Mouse (Mus musculus) erythroid progenitor cell, adult 5-6 weeks (primary cell): ENCODE results near the gene Gm49387. TPM values are rescaled to one million over a fixed set of nuclear protein-coding genes. Genes with fewer than 3 reads are reported as not detected.
A peak's percentile ranks its signal among the peaks of the same experiment; 100 is the strongest.

Experiments used
- ATAC-seq: replicated peaks from 2 replicates; pipeline ENCODE4 v1.8.0; 2016; ENCODE audit warnings: moderate number of reproducible peaks, mild to moderate bottlenecking, moderate TSS enrichment, inconsistent platforms; ENCODE audit not compliant: poor library complexity, low FRiP score, severe bottlenecking
- total RNA-seq, 2 experiments: library from RNA; stranded (forward) in 1 of 2; stranded (reverse) in 1 of 2; fragments of 150-400 nt in 1 of 2; fragments of 186-747, 209-891 nt in 1 of 2; gene quantifications; 2 replicates each; pipeline versions ENCODE4 v1.2.3 to v1.2.4; 2015 to 2017; ENCODE audit warnings: low replicate concordance in 2 of 2

Gm49387 gene
- total RNA-seq (2015; ENCODE audit: low replicate concordance) (not detected in 2 replicates), total RNA-seq (2017; ENCODE audit: low replicate concordance) (not detected in 2 replicates)

DNA sequence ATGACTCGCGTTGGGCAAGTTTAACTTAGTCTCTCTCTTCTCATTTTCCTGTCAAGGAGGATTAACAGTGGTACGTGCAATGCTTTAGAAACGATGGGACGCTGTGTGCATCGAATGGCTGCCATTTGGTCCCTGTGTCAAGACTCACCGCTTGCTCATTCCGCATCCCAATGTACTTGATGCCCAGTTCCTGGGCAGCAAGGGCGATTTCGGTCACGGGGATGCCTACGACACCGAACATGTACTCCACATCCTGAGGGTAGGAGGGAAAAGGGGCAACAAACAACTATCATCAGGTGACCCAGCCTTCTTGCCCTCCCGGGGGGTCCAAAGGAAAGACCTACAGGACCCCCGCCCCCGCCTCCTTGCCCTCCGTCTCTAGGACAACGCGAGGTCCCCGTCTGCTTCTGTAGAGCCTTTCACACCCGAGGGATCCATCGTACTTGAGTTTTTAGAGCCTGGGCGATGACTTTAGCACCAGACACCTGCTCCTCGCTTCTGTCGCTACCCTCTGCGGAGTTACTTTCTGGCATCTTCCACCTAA is at the start of gene Gm49387:
Gene Gm49387 (minus strand): TSS at position 533 of the 544 bp plus-strand sequence.
- peak; percentile 50 for ATAC-seq

DNA sequence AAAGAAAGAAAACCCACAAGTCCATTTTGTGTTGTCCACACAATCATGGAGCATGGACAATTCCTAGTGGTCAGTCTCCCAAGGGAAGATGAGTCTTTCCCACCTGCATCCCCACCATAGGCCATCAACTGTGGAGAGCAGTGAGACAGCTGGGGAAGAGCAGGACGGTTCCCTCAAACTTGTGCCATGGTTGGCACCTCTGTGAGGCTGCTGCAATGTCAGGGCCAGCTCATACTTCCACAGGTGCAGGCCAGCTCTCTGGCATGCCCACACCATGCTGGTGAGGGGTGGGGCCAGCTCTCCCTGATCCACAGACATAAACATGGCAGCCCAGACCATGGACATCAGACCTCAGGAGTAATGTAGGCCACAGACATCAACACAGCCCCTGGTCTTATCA is 45.6 kb upstream of the Gm49387 start:
- no peak for ATAC-seq

DNA sequence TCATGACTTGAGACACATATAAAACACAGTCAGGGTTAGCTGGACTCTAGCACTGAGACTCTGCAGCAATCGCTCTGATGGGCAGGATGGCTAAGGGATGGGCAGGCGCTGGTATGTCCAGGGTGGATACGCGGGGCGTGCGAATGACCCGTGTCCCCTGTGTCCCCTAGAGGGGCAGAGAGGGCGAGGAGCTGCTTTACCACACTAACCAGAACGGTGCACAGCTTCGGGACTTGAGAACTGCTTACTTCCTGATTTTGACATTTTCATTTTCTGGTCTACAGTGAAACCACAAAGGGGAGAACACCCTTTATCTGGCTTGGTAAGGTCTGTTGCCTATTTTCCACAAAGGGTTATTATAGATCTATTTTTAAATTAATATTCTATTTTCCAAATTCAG is 45.0 kb upstream of the Gm49387 start:
- ATAC-seq: no peak

DNA sequence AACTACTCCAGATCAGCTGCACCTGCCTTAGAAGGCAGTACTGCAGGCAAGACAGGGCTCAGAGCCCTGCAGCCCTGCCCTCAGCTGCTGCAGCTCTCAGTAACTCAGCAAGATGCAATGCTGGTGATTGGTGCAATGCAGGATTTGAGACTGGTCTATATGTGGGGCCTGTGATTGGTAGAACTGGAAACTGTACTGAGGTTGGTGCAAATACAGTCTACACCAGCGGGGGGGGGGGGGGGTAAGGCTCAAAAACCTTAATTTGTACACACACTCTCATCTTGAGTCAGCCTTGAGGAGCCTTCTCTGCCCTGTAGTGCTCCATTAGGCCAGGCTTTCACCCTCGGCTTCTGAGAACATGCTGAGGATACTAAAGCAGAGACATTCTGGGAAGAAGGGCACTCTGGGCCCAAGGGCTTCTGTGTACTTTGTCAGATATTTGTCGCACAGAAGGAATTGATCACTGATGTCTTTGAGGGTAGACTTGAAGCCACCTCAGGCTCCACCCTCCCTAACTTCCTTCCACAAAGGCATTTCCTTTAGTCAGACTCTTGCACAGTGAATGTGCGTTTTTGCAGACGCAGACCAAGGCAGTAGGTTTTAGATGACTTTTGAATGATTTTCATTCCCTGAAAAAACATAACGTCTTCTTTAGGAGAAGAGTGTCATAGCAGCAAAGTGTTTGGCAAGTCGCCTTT is 43.8 kb upstream of the Gm49387 start:
- no peak for ATAC-seq

DNA sequence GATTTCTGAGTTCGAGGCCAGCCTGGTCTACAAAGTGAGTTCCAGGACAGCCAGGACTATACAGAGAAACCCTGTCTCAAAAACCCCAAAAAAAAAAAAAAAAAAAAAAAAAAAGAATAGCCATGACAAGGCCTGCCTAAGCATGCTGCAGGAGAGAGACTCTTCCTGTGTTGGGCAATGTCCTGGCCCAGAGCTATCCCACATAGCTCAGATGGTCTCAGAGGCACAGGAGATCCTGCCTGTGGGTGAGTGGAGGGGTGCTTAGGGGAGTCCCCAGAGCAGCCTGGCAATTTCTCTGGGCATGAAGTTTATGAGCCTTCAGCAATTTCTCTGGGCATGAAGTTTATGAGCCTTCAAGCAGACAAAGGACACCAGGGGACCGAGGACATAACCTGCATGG is 42.9 kb upstream of the Gm49387 start:
- no peak for ATAC-seq

DNA sequence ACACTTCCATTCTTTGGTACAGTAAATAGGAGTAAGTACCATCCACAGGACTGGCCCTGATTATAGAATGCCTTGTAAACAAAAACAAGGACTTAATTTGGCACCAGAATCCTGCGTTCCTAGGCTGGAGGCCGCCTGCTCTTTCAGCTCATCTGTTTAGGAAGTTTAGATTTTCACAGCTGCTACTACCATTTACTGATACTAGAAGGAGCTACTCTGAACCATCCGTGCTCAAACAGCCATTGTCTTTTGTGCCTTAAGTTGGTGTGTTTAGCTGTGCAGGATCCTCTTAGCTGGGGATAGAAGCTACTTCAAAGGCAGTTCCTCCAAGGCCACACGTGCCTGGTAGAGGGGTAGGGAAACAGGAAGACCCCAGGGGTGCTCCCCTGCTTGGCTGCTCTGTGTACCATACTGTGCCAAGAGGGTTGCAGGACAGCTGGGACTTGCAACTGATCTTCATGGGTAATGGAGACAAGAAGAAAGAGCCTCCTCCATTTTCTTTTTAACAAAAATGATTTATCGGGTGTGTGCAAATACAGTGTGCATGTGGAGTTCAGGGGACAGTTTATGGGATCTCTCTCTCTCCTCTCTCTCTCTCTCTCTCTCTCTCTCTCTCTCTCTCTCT is 41.4 kb upstream of the Gm49387 start:
- no peak for ATAC-seq

DNA sequence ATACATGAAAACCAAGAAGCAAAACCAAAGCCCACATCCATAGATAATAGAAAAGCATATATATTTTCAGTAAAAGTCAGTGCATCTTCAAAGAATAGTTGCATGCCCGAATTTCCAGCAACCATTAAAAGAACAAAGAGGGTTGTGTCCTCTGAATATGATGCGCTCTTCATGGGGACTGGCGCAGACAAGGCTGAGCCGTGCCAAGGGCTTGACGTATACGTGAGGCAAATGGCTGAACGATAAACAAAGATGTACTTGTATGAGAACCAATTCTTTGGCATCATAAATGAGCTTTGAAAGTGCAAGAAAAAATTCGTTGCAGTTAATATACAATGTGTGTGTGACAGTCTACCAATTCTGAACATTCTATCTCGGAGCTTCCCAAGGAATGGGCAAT is 40.6 kb upstream of the Gm49387 start:
- no peak for ATAC-seq

DNA sequence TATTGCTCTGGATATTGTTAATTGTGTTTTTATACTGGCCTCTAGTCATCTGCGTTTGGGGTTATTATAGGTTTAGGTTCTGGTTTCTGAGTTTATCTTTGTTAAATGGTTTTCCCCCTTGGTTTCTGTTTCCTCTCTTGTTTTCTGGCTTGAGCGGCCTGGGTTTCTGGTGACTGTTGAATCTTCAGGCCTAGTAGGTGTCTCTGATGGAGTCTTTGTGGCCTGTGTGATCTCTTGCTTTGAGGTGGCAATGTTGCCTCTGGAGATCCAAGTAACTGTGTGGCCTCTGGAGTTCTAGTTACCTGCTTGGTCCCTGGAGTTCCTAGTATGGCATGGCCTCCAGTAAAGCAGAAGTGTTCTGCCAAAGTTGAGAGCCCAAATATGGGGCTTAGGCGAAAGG is 40.0 kb upstream of the Gm49387 start:
- ATAC-seq: no peak

DNA sequence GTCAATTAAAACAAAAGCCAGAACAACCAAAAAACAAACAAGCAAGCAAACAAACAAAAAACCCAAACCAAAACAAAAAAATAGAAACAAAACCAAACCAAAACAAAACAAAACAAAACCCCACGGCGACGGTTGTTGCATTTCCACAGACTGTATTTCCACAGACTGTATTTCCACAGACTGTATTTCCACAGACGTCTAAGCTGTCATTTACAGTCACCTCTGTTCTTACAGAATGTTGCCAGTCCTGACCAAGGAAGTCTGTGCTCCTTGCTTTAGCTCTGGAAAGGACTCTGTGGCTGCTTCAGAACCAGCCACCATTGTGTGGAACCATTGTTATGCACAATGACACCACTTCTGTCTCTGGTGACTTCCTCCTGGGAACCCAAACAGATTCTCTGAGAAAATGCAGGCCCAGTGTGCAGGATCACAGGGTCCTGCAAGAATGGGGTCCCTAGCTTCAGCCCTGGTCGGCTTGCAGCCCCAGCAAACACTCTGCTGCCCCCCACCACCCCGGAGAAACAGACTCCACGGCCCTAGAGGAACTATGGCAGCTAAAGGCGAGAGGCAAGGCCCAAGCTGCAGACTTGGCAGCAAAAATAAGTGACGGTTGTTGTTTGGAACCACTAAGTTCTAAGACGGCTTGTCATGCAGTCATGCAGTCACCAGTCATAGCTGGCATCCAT is 31.1 kb upstream of the Gm49387 start:
- no peak for ATAC-seq

DNA sequence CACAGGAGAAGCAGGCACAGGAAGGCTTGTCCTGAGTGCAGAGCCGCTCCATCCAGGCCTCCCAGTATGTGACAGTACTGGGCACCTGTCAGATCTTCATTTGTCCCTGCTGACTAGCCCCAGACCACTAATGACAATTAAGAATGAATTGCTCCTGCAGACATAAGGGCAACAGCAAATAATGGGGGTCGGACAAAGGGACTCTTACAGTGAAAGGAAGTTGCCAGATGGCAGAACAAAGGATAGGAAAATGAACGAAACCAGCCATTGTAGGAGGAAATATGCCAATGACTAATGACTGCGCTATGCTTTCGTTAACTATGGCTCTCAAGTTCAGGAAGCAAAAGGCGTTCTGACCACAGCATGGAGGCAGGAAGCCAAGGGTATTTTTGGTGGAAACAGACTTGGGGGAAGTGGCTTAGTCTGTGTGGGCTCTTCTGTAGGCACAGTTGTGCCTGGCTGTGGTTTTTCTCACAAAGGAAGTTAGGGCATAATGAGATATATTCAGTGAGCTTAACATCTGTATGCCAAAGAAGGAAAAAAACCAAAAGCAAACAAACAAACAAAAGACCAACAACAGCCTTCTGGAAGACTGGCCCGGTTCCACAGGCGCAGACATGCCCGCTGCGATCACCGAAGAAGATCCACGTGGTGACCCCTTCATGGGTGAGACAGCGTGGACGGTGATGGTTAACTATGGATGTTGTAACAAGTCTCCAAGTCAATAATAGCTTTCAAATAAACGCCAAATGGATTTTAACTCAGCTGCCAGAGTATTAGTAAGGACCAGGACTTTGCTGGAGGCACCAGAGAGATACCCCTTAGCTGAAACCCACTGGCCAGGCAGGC is 29.2 kb upstream of the Gm49387 start:
- ATAC-seq: no peak

DNA sequence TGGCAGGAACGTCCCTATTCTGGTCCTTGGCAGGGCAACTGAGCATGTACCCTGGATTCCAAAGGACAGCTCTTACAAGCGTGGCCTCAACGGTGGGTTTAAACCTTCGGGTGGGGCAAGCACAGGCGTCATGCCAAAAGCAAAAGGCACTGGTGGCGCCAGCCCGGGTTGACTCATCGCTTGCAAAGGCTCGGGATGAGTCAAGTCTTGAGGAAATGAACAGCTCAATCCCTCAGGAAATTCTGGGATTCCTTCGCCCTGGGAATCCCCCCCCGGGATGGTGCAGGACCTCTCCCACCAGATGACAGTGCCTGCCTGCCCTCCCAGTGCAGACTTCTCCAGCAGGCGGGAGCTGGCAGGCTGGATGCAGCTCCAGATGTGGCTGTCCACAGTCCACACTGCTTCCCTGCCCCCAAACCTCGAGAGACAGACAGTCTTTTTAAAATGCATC is 28.5 kb upstream of the Gm49387 start:
- ATAC-seq: no peak

DNA sequence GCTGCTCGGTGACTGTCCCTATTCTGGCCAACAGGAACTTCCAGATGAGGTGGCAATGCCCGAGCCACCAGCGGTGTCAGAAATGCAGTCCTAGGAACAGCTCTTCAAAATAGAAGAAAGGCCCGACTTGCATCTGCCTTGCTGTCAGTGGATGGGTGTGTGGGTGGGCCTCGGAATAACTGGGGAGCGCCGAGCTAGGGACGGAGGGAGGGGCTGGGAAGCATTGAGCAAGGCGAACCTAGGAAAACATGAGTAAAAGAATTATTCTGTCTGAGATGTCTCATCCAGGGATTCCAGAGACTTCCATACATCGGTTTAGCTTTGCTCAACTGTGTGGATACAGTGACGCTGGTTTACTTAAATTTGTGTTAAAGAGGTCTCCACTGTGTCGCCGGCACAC is 27.6 kb upstream of the Gm49387 start:
- no peak for ATAC-seq

DNA sequence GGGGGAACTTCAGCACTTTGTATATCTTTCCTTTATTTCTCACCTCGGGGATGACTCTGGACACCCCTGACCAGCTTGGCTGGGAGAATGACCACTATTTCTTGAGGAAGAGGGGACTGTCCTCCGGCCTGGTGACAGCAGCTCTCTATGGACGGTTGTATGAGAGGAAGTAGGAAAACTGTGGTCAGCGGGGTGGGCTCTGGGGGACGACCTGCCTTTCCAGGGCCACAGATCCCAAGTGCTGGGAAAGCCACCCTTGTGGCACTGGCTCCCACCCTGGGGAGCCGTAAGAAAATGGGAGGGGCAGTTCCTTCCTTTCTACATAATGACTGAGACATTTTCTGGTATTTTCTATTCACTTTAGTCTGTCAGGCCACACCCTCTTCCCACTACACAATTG is 27.1 kb upstream of the Gm49387 start:
- no peak for ATAC-seq

DNA sequence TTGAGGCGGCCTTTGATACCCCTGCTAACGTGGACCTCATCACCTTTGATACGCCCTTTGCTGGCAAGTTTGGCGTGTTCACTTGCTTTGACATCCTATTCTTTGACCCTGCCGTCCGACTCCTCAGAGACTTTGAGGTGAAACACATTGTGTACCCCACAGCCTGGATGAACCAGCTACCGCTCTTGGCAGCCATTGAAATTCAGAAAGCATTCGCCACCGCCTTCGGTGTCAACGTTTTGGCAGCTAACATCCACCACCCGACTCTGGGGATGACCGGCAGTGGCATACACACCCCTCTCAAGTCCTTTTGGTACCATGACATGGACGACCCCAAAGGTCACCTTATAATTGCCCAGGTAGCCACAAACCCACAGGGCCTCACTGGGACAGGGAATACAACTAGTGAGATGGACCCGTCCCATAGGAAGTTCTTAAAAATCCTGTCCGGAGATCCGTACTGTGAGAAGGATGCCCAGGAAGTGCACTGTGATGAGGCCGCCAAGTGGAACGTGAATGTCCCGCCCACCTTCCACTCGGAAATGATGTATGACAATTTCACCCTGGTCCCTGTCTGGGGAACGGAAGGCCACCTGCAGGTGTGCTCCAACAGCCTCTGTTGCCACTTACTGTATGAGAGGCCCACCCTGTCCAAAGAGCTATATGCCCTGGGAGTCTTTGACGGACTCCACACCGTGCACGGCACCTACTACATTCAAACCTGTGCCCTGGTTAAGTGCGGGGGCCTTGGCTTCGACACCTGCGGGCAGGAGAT is 26.4 kb upstream of the Gm49387 start:
- no peak for ATAC-seq

DNA sequence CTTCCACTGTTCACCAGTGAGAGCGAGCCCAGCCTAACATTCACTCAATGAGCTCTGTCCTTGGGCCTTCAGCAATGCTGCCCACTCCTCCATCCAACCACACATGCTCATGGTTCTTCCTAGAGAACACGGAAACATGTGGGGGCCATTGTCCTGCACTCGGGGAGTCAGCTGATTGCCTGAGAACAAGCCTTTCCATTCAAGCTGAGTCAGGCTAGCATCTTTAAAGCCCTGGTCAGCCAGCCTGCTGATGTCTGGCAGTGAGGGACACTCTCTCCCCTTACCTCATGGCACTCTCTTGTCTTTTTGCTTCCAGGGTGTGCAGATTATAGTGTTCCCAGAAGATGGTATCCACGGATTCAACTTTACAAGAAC is 24.9 kb upstream of the Gm49387 start:
- ATAC-seq: no peak

DNA sequence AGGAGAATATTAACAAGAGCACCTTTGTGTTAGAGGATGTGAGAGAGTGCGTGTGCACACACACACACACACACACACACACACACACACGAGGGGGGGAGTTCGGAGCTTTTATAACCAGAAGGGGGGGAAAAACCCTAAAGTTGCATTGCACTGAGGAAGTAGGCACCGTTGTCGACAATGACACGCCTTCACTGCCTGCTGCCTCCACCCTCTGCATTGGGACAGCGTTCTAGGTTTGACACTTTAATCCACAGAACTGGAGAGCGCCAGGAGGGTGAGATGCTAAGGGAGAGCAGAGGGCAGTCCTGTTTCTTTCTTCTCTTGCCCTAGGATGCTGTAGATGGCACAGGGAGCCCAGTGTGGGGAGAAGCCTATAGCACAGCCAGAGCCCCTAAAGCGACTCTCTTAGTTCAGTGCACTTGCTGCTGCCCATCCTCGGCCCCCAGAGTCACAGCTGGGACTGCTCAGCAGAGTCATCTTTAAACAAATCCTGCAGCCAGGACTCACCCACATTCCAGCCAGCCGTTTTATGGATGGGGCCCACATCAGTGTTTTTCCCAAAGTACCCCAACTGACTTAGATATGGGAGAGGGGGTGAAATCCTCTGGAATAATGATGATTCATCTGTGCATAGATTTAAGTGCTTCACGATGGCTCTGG is 24.4 kb upstream of the Gm49387 start:
- ATAC-seq: no peak

DNA sequence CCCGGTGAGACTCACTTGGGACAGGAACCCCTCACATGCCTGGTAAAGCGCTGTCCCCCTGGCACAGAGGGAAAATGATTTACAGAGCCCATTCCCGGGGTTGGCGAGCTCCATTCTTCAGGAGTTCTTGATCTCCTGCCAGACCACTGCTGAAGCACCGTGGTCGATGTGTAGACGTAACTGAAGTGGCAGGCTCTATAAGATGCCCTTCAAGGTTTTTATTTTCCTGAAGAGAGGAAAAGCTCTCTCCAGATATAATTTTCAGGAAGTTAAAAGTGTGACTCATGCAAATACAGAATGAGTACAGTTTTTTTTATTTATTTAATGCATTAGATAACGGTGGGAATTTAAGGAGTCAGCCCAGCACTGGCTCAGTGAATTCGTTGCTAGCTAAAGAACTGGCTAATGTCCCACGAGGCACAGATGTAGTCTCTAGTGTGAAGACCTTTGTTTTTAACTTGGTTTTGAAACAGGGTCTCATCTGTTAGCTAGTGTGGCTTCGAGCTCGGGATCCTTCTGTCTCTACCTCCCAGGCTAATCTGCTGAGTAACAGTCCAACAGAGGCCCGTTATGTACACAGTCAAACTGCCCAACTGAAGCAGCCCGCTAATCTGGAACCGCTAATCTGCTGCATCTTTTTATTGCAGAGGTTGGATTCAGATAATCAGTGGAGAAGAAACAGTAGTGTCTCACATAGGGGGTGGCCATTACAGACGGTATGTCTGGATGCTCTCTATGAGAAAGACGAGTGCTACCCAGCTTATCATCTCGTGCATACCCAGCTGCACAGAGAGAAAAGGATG is 23.6 kb upstream of the Gm49387 start:
- no peak for ATAC-seq
